Mouse (Mus musculus) embryonic facial prominence, embryonic 10.5 days (tissue): ENCODE data around the gene Slc37a1. TPM values are rescaled to one million over a fixed set of nuclear protein-coding genes. Genes with fewer than 3 reads are reported as not detected.
A peak's percentile ranks its signal among the peaks of the same experiment; 100 is the strongest.
"Not testable (repeated sequence)": the region's sequence is repeated elsewhere in the genome, so short reads cannot be mapped to it uniquely, and the experiment has no call there.

Experiments
- DNase-seq: peaks from one replicate; pipeline ENCODE4 v3.0.0-alpha.2; 2017; ENCODE audit warnings: low spot score
- H3K27ac ChIP-seq: fragments of 300-500 bp; sonication (generic); replicated peaks from 2 replicates; pipeline ENCODE4 v1.5.1; 2016; ENCODE audit warnings: mild to moderate bottlenecking
- H3K27me3 ChIP-seq: fragments of 300-500 bp; sonication (generic); replicated peaks from 2 replicates; pipeline ENCODE4 v1.6.1; 2016; ENCODE audit warnings: low read depth, mild to moderate bottlenecking; ENCODE audit not compliant: poor library complexity, severe bottlenecking
- H3K36me3 ChIP-seq: fragments of 300-500 bp; sonication (generic); replicated peaks from 2 replicates; pipeline ENCODE4 v1.6.1; 2016; ENCODE audit warnings: mild to moderate bottlenecking, moderate library complexity
- H3K4me1 ChIP-seq: fragments of 300-500 bp; sonication (generic); 2 replicates; pipeline ENCODE4 v1.6.1; 2016
- H3K4me3 ChIP-seq: fragments of 300-500 bp; sonication (generic); 2 replicates; pipeline ENCODE4 v1.5.1; 2016; ENCODE audit warnings: mild to moderate bottlenecking, moderate library complexity
- H3K9me3 ChIP-seq: fragments of 300-500 bp; sonication (generic); 2 replicates; pipeline ENCODE4 v1.6.1; 2016; ENCODE audit warnings: mild to moderate bottlenecking
- WGBS: fragments of 180-500 bp; shearing (Covaris S2); methylation state at CpG from one replicate; pipeline ENCODE4 v1.1.7; 2016; 5-methylcytosine and 5-hydroxymethylcytosine counted together
- polyA plus RNA-seq: library from polyadenylated mRNA; unstranded; fragments of >200 nt; fragmentation: Nextera tagmentation; extraction: Ambion mirVana; gene quantifications from 2 replicates; pipeline ENCODE4 v1.2.1, GENCODE M21; 2016

The Slc37a1 gene
- polyA plus RNA-seq, 1 experiment from 2014 or later: 5.3 TPM

DNA sequence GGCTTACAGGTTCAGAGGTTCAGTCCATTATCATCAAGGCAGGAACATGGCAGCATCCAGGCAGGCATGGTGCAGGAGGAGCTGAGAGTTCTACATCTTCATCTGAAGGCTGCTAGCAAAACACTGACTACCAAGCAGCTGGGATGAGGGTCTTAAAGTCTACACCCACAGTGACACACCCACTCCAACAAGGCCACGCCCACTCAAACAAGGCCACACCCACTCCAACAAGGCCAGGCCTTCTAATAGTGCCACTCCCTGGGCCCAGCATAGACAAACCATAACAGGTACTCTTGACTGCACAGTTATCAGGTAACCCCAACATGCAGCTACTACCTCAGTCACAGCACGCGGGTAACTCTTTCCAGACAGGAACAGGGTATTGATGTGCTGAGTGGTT is 68.1 kb downstream of the Slc37a1 start:
- WGBS: 71% methylated on average over 3 of the region's 3 CpGs
- not testable (repeated sequence) for DNase-seq, H3K36me3 ChIP-seq, H3K27ac ChIP-seq, H3K27me3 ChIP-seq, H3K9me3 ChIP-seq, H3K4me3 ChIP-seq
- H3K4me1 ChIP-seq: peaks cover 19% of the 10 kb centered on the region

- Histone ChIP-seq H3K4me1 (peaks cover 19% of the 10 kb centered on the region), H3K36me3 (no peaks in the 10 kb centered on the region), H3K9me3 (no peaks in the 10 kb centered on the region), H3K27me3 (no peaks in the 10 kb centered on the region), H3K27ac (no peak overlapping the region), H3K4me3 (no peak overlapping the region)
- DNase-seq: no peak
- WGBS: 30% methylated on average over 8 of the region's 8 CpGs
Observed at GRCm38 (mm10) chr17:31355792-31356502, 69.4 kb downstream of the Slc37a1 start.

DNA sequence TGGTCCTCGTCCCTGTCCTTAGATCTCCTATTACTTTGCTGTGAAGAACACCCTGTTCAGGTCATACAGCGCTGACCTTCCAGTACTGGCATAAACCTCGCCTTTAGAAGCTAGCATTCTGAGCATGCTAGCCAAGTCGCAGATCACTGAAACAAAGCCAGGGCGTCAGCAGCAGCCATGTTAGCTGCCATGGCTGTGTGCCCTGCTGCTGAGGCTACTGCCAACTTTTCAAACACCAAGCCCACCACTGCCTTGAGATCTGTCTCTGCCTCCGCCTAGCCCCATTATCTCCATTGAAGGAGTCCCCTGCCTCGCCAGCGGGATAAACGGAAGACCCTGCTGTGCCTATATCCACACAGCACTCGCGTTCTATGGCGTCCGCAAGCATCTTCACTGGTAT is 74.0 kb downstream of the Slc37a1 start:
- no peak for DNase-seq
- Histone ChIP-seq H3K4me1 (peaks cover 13% of the 10 kb centered on the region), H3K27me3 (no peaks in the 10 kb centered on the region), H3K9me3 (no peaks in the 10 kb centered on the region), H3K36me3 (no peaks in the 10 kb centered on the region), H3K27ac (no peak overlapping the region), H3K4me3 (no peak overlapping the region)
- 86% methylated on average over 13 of the region's 13 CpGs for WGBS

DNA sequence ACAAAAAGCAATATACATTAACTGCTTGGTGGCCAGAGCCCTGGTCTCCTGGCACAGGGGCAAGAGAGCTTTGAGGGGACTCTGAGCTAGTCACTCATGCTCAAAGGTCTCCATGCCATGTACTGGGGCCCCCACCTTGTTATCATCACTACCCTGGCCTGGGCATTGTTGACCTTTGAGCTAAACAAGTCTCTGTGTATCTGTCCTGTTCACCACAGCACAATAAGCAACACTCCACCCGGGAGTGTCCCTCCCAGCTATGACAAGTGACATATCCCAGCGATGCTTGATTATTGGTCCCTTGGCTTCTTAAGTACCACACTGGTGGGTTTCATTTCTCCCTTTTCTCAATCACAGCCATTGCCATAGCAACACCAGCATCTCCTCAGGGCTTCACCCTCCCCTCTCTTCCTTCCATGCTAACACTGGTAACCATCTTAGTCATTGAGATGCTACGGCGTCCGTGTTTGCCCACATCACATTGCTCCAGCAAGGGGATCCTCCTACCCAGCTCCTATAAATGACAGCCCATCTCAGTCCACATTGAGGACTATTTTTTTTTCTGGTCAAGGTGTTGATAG is 79.1 kb downstream of the Slc37a1 start:
- Histone ChIP-seq H3K27ac (no peak overlapping the region), H3K36me3 (no peaks in the 10 kb centered on the region), H3K27me3 (no peaks in the 10 kb centered on the region), H3K4me1 (no peaks in the 10 kb centered on the region), H3K4me3 (no peak overlapping the region), H3K9me3 (no peaks in the 10 kb centered on the region)
- no peak for DNase-seq
- 87% methylated on average over 5 of the region's 5 CpGs for WGBS

GRCm38 (mm10) chr17:31370221-31370620 is 83.6 kb downstream of the Slc37a1 start:
- Histone ChIP-seq H3K27me3 (no peaks in the 10 kb centered on the region), H3K27ac (no peak overlapping the region)

GRCm38 (mm10) chr17:31370931-31371330 is 84.3 kb downstream of the Slc37a1 start:
- Histone ChIP-seq H3K4me1 (no peaks in the 10 kb centered on the region), H3K9me3 (no peaks in the 10 kb centered on the region), H3K36me3 (no peaks in the 10 kb centered on the region), H3K4me3 (no peak overlapping the region), H3K27ac (no peak overlapping the region), H3K27me3 (no peaks in the 10 kb centered on the region)
- no peak for DNase-seq

More at GRCm38 (mm10) chr17:31370221-31370620, 83.6 kb downstream of the Slc37a1 start:
- no peaks in the 10 kb centered on the region for H3K36me3 ChIP-seq
- no peaks in the 10 kb centered on the region for H3K4me1 ChIP-seq
- H3K9me3 ChIP-seq: no peaks in the 10 kb centered on the region
- no peak for DNase-seq
- 73% methylated on average over 2 of the region's 2 CpGs for WGBS
- no peak overlapping the region for H3K4me3 ChIP-seq

GRCm38 (mm10) chr17:31377961-31378360 is 91.4 kb downstream of the Slc37a1 start:
- WGBS: 14% methylated on average over 7 of the region's 7 CpGs
- Histone ChIP-seq H3K36me3 (no peaks in the 10 kb centered on the region), H3K27me3 (no peaks in the 10 kb centered on the region), H3K4me3 (peak overlapping the region; percentile 17; the same call in 1 of the 2 replicates), H3K27ac (peak overlapping the region; percentile 55; the same call in 1 of the 2 replicates), H3K9me3 (no peaks in the 10 kb centered on the region), H3K4me1 (peaks cover 6% of the 10 kb centered on the region; the same call in 1 of the 2 replicates)
- DNase-seq: peak; percentile 74

GRCm38 (mm10) chr17:31378361-31378761 is 91.8 kb downstream of the Slc37a1 start:
- peaks cover 6% of the 10 kb centered on the region; the same call in 1 of the 2 replicates for H3K4me1 ChIP-seq
- H3K9me3 ChIP-seq: no peaks in the 10 kb centered on the region
- WGBS: 73% methylated on average over 10 of the region's 10 CpGs
- 0 out of 2 replicates have a peak, but pooled peaks cover 2% of the 10 kb centered on the region for H3K27me3 ChIP-seq
- peak overlapping the region; percentile 55; the same call in 1 of the 2 replicates for H3K27ac ChIP-seq
- H3K36me3 ChIP-seq: no peaks in the 10 kb centered on the region
- DNase-seq: no peak
- H3K4me3 ChIP-seq: peak overlapping the region; percentile 17; the same call in 1 of the 2 replicates

DNA sequence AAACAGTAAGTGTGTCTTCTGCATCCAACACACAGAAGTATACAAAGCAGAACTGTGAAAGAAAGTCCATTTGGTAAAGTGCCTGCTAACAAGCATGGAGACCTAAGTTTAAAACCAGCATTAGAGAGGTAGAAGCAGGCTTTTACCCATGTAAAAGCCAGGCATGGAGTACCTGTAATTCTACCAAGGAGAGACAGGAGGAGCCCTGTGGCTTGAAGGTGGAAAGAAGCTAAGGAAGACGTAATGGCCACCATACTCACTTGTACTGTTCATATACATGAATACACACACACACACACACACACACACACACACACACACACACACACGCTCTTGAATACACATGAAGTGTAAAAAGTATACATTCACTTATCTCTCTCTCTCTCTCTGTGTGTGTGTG is 92.5 kb downstream of the Slc37a1 start:
- Histone ChIP-seq H3K36me3 (no peaks in the 10 kb centered on the region), H3K4me1 (peaks cover 8% of the 10 kb centered on the region), H3K27ac (no peak overlapping the region), H3K9me3 (no peaks in the 10 kb centered on the region), H3K4me3 (no peak overlapping the region), H3K27me3 (0 out of 2 replicates have a peak, but pooled peaks cover 9% of the 10 kb centered on the region)
- WGBS: 75% methylated on average over 2 of the region's 2 CpGs
- no peak for DNase-seq

DNA sequence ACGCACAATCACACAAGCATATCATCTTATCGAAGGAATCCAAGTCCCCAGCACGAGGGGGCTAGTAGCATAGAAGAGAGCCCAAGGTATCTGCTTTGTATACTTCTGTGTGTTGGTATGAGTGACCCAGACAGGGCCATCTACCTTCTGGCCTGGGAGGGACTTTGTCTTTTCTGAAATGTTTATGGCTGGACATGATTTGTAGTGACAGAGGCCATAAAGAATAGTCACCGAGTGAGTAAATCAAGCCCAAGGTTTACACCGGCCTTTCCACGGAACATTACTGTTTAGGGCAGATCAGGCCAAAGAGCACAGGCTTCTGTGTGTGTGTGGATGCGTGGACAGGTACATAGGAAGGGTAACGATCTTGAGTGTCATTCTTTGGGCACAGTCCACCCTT is 93.3 kb downstream of the Slc37a1 start:
- Histone ChIP-seq H3K36me3 (no peaks in the 10 kb centered on the region), H3K4me1 (peaks cover 16% of the 10 kb centered on the region), H3K9me3 (no peaks in the 10 kb centered on the region), H3K4me3 (no peak overlapping the region), H3K27ac (no peak overlapping the region), H3K27me3 (peaks cover 13% of the 10 kb centered on the region; the same call in 1 of the 2 replicates)
- DNase-seq: no peak
- WGBS: 92% methylated on average over 8 of the region's 8 CpGs

DNA sequence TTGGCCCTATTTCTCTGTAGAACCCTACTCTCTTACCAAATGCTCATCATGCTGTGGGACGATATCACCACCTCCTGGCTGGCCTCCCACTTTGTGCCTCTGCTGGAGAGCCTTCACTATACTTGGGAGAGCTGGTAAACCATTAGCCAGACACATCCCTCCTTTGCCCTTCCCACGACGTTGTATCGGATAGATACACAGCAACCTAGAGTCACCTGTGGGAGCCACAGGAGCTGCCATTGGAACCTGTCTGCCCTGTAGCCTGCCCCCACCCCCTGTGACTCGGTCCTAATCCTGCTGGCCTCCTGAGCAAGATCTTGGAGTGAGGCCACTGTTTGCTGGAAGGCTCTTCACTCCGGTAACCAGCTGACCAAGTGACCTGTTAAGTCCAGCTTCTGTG is 96.7 kb downstream of the Slc37a1 start:
- Histone ChIP-seq H3K4me3 (no peak overlapping the region), H3K4me1 (peaks cover 43% of the 10 kb centered on the region), H3K9me3 (no peaks in the 10 kb centered on the region), H3K27me3 (peaks cover 31% of the 10 kb centered on the region), H3K27ac (no peak overlapping the region), H3K36me3 (no peaks in the 10 kb centered on the region)
- DNase-seq: no peak
- 84% methylated on average over 6 of the region's 6 CpGs for WGBS

DNA sequence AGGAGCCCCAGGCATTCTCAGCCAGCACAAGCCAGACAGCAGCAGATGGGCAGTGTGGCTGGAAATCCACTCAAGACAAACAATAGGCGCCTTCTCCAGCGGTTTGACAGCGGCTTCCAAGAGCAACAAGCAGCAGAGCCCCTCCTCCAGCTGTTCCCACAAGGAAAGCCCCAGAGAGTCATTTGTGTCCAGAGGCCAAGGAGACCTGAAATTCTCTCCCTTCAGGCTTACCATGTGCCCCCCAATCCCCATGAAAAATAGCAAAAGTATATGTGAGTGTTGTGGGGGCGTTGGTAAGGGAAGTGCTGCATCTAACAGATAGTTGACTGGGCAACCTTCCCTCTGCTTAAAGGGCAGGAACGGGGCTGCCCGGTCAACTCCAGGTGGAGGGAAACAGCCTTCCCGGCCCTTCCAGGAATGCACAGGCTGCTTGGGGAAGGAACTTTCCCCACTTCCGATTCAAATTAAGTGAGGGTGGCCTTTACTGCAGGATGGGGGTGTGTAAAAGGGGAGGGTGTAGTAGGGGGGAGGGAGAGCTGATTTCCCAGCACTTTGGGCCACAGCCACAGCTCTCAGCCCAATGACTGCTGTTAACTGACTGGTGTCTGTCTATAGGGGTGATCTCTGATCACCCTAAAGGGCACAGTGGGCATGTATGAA is 98.5 kb downstream of the Slc37a1 start:
- Histone ChIP-seq H3K9me3 (no peaks in the 10 kb centered on the region), H3K27ac (peak overlapping the region; percentile 85), H3K4me1 (peaks cover 53% of the 10 kb centered on the region), H3K27me3 (peaks cover 48% of the 10 kb centered on the region), H3K4me3 (peak overlapping the region; percentile 83), H3K36me3 (no peaks in the 10 kb centered on the region)
- 3% methylated on average over 8 of the region's 8 CpGs for WGBS
- peak; percentile 62 for DNase-seq
